In the genomic region with DNA sequence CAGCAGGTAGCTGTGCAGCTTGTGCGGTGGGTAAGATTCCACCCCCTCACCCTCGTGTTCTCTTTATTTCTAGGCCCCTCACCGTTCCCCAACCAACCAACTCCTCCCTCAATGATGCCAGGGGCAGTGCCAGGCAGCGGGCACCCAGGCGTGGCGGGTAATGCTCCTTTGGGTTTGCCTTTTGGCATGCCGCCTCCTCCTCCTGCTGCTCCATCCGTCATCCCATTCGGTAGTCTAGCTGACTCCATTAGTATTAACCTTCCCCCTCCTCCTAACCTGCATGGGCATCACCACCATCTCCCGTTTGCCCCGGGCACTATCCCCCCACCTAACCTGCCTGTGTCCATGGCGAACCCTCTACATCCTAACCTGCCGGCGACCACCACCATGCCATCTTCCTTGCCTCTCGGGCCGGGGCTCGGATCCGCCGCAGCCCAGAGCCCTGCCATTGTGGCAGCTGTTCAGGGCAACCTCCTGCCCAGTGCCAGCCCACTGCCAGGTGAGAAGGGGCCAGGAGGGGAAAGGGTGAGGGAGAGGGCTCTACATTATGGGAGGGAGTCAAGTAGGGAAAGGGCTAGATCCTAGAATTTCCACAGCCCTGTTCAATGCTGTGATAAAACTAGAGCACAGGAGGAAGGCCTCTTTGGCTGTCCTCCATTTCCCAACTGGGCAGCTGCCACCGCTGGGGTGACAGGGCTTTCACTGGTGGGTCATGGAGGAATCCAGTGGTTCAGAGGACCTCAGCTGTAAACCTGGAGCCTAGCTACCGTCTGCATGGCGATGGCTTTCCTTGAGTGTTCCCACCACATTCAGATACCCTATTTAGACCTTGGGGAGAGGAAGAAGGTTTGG, we compare ENCODE assay signal across 16 mouse cellular contexts. TPM values are rescaled to one million over a fixed set of nuclear protein-coding genes. Genes with fewer than 3 reads are reported as not detected.
A peak's percentile ranks its signal among the peaks of the same experiment; 100 is the strongest.
DNase-seq lines count a peak whose midpoint lies in the region; ATAC-seq and TF ChIP-seq lines count a peak whose summit lies in the region.
"Had no signal": no experiment of that assay in that cellular context is flagged by ENCODE, and none has a peak within 500 bp of the region (broad histone marks: within the 10 kb centered on the region; RNA-seq: fewer than 3 reads in every experiment).

No protein-coding gene starts in this region.

- H3K4me1 ChIP-seq in hindbrain, embryonic 13.5 days (replicated peaks), result peaks cover 28% of the 10 kb centered on the region
- H3K4me1 ChIP-seq in hindbrain, embryonic 14.5 days (replicated peaks; ENCODE audit: control insufficient read depth, insufficient read depth, low read length), result peaks cover 22% of the 10 kb centered on the region
- no peaks in the 10 kb centered on the region for H3K4me1 ChIP-seq in intestine, postnatal 0 days (replicated peaks; ENCODE audit: control insufficient read depth, insufficient read depth, low read length)

- peaks cover 85% of the 10 kb centered on the region for H3K36me3 ChIP-seq in hindbrain, embryonic 13.5 days
- peaks cover 93% of the 10 kb centered on the region for H3K36me3 ChIP-seq in hindbrain, embryonic 14.5 days (replicated peaks; ENCODE audit: control insufficient read depth, insufficient read depth)
- H3K36me3 ChIP-seq in intestine, postnatal 0 days (ENCODE audit: control insufficient read depth, insufficient read depth), result peaks cover 60% of the 10 kb centered on the region

- H3K4me3 ChIP-seq in hindbrain, embryonic 13.5 days, result no peak overlapping the region
- H3K4me3 ChIP-seq in hindbrain, embryonic 14.5 days (replicated peaks; ENCODE audit: low read length), result no peak overlapping the region
- H3K4me3 ChIP-seq in intestine, postnatal 0 days (ENCODE audit: low read depth, low read length), result no peak overlapping the region

- TF ChIP-seq CTCF in intestine, postnatal 0 days (IDR thresholded peaks at IDR 0.05; ENCODE audit: low read depth), result no peak

- H3K9ac ChIP-seq in hindbrain, embryonic 13.5 days, result no peak overlapping the region
- H3K9ac ChIP-seq in hindbrain, embryonic 14.5 days, result no peak overlapping the region
- H3K9ac ChIP-seq in intestine, postnatal 0 days (ENCODE audit: low read depth, low read length), result no peak overlapping the region

- peak; percentile 37 for DNase-seq in adrenal gland, adult 2 months
- DNase-seq in adrenal gland, postnatal 10 days, result no peak
- no peak for DNase-seq in hindbrain, embryonic 14.5 days (ENCODE audit: low spot score)
- DNase-seq in cerebellum, adult 8-10 months, result peak; percentile 58
- no peak for DNase-seq in heart, adult 9 months (ENCODE audit: low spot score in 2 of 2)
- DNase-seq: embryo, embryonic 11 days; kidney, adult 11 months; right cerebral cortex, postnatal 4 days; thymus, postnatal 4 days had no signal

- WGBS in hindbrain, embryonic 13.5 days, result 89% methylated on average over 22 of the region's 22 CpGs
- 90% methylated on average over 22 of the region's 22 CpGs for WGBS in hindbrain, embryonic 14.5 days
- 92% methylated on average over 22 of the region's 22 CpGs for WGBS in intestine, postnatal 0 days

- H3K27me3 ChIP-seq in hindbrain, embryonic 13.5 days, result no peaks in the 10 kb centered on the region
- H3K27me3 ChIP-seq in hindbrain, embryonic 14.5 days (ENCODE audit: control insufficient read depth, insufficient read depth, low read length), result no peaks in the 10 kb centered on the region
- no peaks in the 10 kb centered on the region for H3K27me3 ChIP-seq in intestine, postnatal 0 days (replicated peaks; ENCODE audit: control insufficient read depth, insufficient read depth, low read length)
- H3K27me3 ChIP-seq: CH12.LX had no signal

- H3K4me2 ChIP-seq in hindbrain, embryonic 13.5 days, result no peak overlapping the region
- no peak overlapping the region for H3K4me2 ChIP-seq in hindbrain, embryonic 14.5 days (replicated peaks)
- no peak overlapping the region for H3K4me2 ChIP-seq in intestine, postnatal 0 days (replicated peaks; ENCODE audit: low read depth)
- H3K4me2 ChIP-seq: liver, embryonic 11.5 days; midbrain, embryonic 11.5 days had no signal

- ATAC-seq in hindbrain, embryonic 13.5 days (ENCODE audit: low FRiP score), result no peak
- no peak for ATAC-seq in hindbrain, embryonic 14.5 days (ENCODE audit: low FRiP score)
- ATAC-seq in intestine, postnatal 0 days, result no peak
- no peak for ATAC-seq in megakaryocyte, adult 5-6 weeks (ENCODE audit: poor library complexity, severe bottlenecking)
- ATAC-seq: activated CD4-positive, CD25-positive, alpha-beta regulatory T cell, adult 4 months had no signal

- no peaks in the 10 kb centered on the region for H3K9me3 ChIP-seq in hindbrain, embryonic 13.5 days
- H3K9me3 ChIP-seq in hindbrain, embryonic 14.5 days (ENCODE audit: control insufficient read depth, low read length), result no peaks in the 10 kb centered on the region
- no peaks in the 10 kb centered on the region for H3K9me3 ChIP-seq in intestine, postnatal 0 days (ENCODE audit: control insufficient read depth)

- peak overlapping the region; percentile 18 for H3K27ac ChIP-seq in hindbrain, embryonic 13.5 days
- no peak overlapping the region for H3K27ac ChIP-seq in hindbrain, embryonic 14.5 days
- 0 out of 2 replicates have a peak overlapping the region, but pooled peaks have one; percentile 46 for H3K27ac ChIP-seq in intestine, postnatal 0 days (ENCODE audit: low read depth, low read length)

RNA-seq across cellular contexts. Expression of a gene that starts 5.9 kb away (rescaled TPM):
- 100 to 1,000 TPM; 786 to 985 TPM for total RNA-seq in adrenal gland, adult 2 months (2021)
- polyA plus RNA-seq in adrenal gland, adult 2 months (2012; rRNA removed), result 324 and 445 TPM in 2 replicates
- total RNA-seq in adrenal gland, postnatal 10 days (2021), result 100 to 1,000 TPM; 739 to 765 TPM
- 933 and 943 TPM in 2 replicates for polyA plus RNA-seq in hindbrain, embryonic 13.5 days (2015; fragmentation: Nextera tagmentation; extraction: Ambion mirVana)
- 825 and 884 TPM in 2 replicates for polyA plus RNA-seq in hindbrain, embryonic 14.5 days (2014; fragmentation: Nextera tagmentation; extraction: Ambion mirVana)
- 2,493 and 2,543 TPM in 2 replicates for polyA plus RNA-seq in intestine, postnatal 0 days (2015; fragmentation: Nextera tagmentation; extraction: Ambion mirVana)
- 1,624 and 1,690 TPM in 2 replicates for total RNA-seq in megakaryocyte, adult 5-6 weeks (2015)
- 1,921 and 2,467 TPM in 2 replicates for total RNA-seq in megakaryocyte, adult 5-6 weeks (2017)

RNA-seq across cellular contexts. Expression of a gene that starts 10.4 kb away (rescaled TPM):
- total RNA-seq in adrenal gland, adult 2 months (2021), result 1 to 10 TPM; 6.2 to 8.3 TPM
- polyA plus RNA-seq in adrenal gland, adult 2 months (2012; rRNA removed), result 5.1 and 5.7 TPM in 2 replicates
- total RNA-seq in adrenal gland, postnatal 10 days (2021), result 10 to 100 TPM; 10.9 to 17.3 TPM
- 4.1 and 4.2 TPM in 2 replicates for polyA plus RNA-seq in hindbrain, embryonic 13.5 days (2015; fragmentation: Nextera tagmentation; extraction: Ambion mirVana)
- 5.8 and 6.1 TPM in 2 replicates for polyA plus RNA-seq in hindbrain, embryonic 14.5 days (2014; fragmentation: Nextera tagmentation; extraction: Ambion mirVana)
- 1.3 and 1.8 TPM in 2 replicates for polyA plus RNA-seq in intestine, postnatal 0 days (2015; fragmentation: Nextera tagmentation; extraction: Ambion mirVana)
- 3.4 and 5.8 TPM in 2 replicates for total RNA-seq in megakaryocyte, adult 5-6 weeks (2015)
- total RNA-seq in megakaryocyte, adult 5-6 weeks (2017), result 0.99 and 2.0 TPM in 2 replicates

RNA-seq across cellular contexts. Expression of a gene that starts 29.0 kb away (rescaled TPM):
- 100 to 1,000 TPM; 120 to 128 TPM for total RNA-seq in adrenal gland, adult 2 months (2021)
- 129 and 130 TPM in 2 replicates for polyA plus RNA-seq in adrenal gland, adult 2 months (2012; rRNA removed)
- 100 to 1,000 TPM in 1 of 2 experiments, 10 to 100 TPM in 1; 94.1 to 123 TPM for total RNA-seq in adrenal gland, postnatal 10 days (2021)
- polyA plus RNA-seq in hindbrain, embryonic 13.5 days (2015; fragmentation: Nextera tagmentation; extraction: Ambion mirVana), result 195 and 196 TPM in 2 replicates
- 184 and 191 TPM in 2 replicates for polyA plus RNA-seq in hindbrain, embryonic 14.5 days (2014; fragmentation: Nextera tagmentation; extraction: Ambion mirVana)
- 31.1 and 31.6 TPM in 2 replicates for polyA plus RNA-seq in intestine, postnatal 0 days (2015; fragmentation: Nextera tagmentation; extraction: Ambion mirVana)
- total RNA-seq in megakaryocyte, adult 5-6 weeks (2015), result 73.1 and 82.3 TPM in 2 replicates
- total RNA-seq in megakaryocyte, adult 5-6 weeks (2017), result 63.1 and 78.4 TPM in 2 replicates

RNA-seq across cellular contexts. Expression of a gene that starts 37.6 kb away (rescaled TPM):
- total RNA-seq in adrenal gland, adult 2 months (2021), result 10 to 100 TPM; 26.1 to 32.6 TPM
- polyA plus RNA-seq in adrenal gland, adult 2 months (2012; rRNA removed), result 52.8 and 59.6 TPM in 2 replicates
- 10 to 100 TPM; 31.5 to 41.5 TPM for total RNA-seq in adrenal gland, postnatal 10 days (2021)
- polyA plus RNA-seq in hindbrain, embryonic 13.5 days (2015; fragmentation: Nextera tagmentation; extraction: Ambion mirVana), result 16.4 and 17.6 TPM in 2 replicates
- polyA plus RNA-seq in hindbrain, embryonic 14.5 days (2014; fragmentation: Nextera tagmentation; extraction: Ambion mirVana), result 13.7 and 14.5 TPM in 2 replicates
- 11.7 and 12.5 TPM in 2 replicates for polyA plus RNA-seq in intestine, postnatal 0 days (2015; fragmentation: Nextera tagmentation; extraction: Ambion mirVana)
- 125 and 127 TPM in 2 replicates for total RNA-seq in megakaryocyte, adult 5-6 weeks (2015)
- total RNA-seq in megakaryocyte, adult 5-6 weeks (2017), result 266 and 267 TPM in 2 replicates

RNA-seq across cellular contexts. Expression of a gene that starts 59.5 kb away (rescaled TPM):
- 10 to 100 TPM; 11.7 to 12.3 TPM for total RNA-seq in adrenal gland, adult 2 months (2021)
- polyA plus RNA-seq in adrenal gland, adult 2 months (2012; rRNA removed), result 16.0 and 16.3 TPM in 2 replicates
- total RNA-seq in adrenal gland, postnatal 10 days (2021), result 10 to 100 TPM; 10.5 to 14.7 TPM
- polyA plus RNA-seq in hindbrain, embryonic 13.5 days (2015; fragmentation: Nextera tagmentation; extraction: Ambion mirVana), result 19.7 and 20.9 TPM in 2 replicates
- 14.5 and 16.3 TPM in 2 replicates for polyA plus RNA-seq in hindbrain, embryonic 14.5 days (2014; fragmentation: Nextera tagmentation; extraction: Ambion mirVana)
- polyA plus RNA-seq in intestine, postnatal 0 days (2015; fragmentation: Nextera tagmentation; extraction: Ambion mirVana), result 10.0 and 10.4 TPM in 2 replicates
- 6.0 and 8.1 TPM in 2 replicates for total RNA-seq in megakaryocyte, adult 5-6 weeks (2015)
- total RNA-seq in megakaryocyte, adult 5-6 weeks (2017), result 12.9 and 14.5 TPM in 2 replicates

Comparison
In these comparisons a context has a peak if more than half of its experiments do, and no peak if none do; other contexts are left out.
1. DNase-seq: peak in adrenal gland, adult 2 months (single experiment) and cerebellum, adult 8-10 months (single experiment); none in adrenal gland, postnatal 10 days (single experiment), hindbrain, embryonic 14.5 days (single experiment) and heart, adult 9 months (0 of 2).